In genomic region chr4:148160436-148161390, GRCm38 (mm10) we compare ENCODE assay signal across 8 mouse cellular contexts. TPM values are rescaled to one million over a fixed set of nuclear protein-coding genes. Genes with fewer than 3 reads are reported as not detected.
DNase-seq lines count a peak whose midpoint lies in the region; ATAC-seq and TF ChIP-seq lines count a peak whose summit lies in the region.

Gene Fbxo44, minus strand, starts transcription at chr4:148160482.
Gene Fbxo2, plus strand, starts transcription at chr4:148160621.

- peak within 1 kb of the TSS; percentile 65 for H3K4me3 ChIP-seq in lung, embryonic 16.5 days (ENCODE audit: low read length)
- peak within 1 kb of the TSS; percentile 62 for H3K4me3 ChIP-seq in bone marrow, adult 2 months (replicated peaks; ENCODE audit: control insufficient read depth, low read depth, low read length)
- peak within 1 kb of the TSS; percentile 64 for H3K4me3 ChIP-seq in embryonic facial prominence, embryonic 15.5 days (replicated peaks)
- H3K4me3 ChIP-seq in liver, postnatal 0 days (ENCODE audit: low read depth, low read length) = peak within 1 kb of the TSS; percentile 59
- peak within 1 kb of the TSS; percentile 65 for H3K4me3 ChIP-seq in stomach, embryonic 16.5 days (replicated peaks; ENCODE audit: low read length)

- H3K4me2 ChIP-seq in lung, embryonic 16.5 days (ENCODE audit: low read depth, low read length) = peak within 1 kb of the TSS; percentile 95
- peak within 1 kb of the TSS; percentile 98 for H3K4me2 ChIP-seq in embryonic facial prominence, embryonic 15.5 days (replicated peaks)
- peak within 1 kb of the TSS; percentile 98 for H3K4me2 ChIP-seq in liver, postnatal 0 days (ENCODE audit: low read depth, low read length)
- H3K4me2 ChIP-seq in stomach, embryonic 16.5 days (ENCODE audit: low read depth, low read length) = peak within 1 kb of the TSS; percentile 99

- H3K9ac ChIP-seq in lung, embryonic 16.5 days (ENCODE audit: low read length) = peak within 1 kb of the TSS; percentile 72
- peak within 1 kb of the TSS; percentile 45; the same call in 1 of the 2 replicates for H3K9ac ChIP-seq in embryonic facial prominence, embryonic 15.5 days
- peak within 1 kb of the TSS; percentile 71 for H3K9ac ChIP-seq in liver, postnatal 0 days (replicated peaks)
- peak within 1 kb of the TSS; percentile 79 for H3K9ac ChIP-seq in stomach, embryonic 16.5 days (ENCODE audit: low read length)

- H3K27ac ChIP-seq in lung, embryonic 16.5 days (ENCODE audit: low read length) = peak within 1 kb of the TSS; percentile 36
- H3K27ac ChIP-seq in bone marrow, adult 2 months (ENCODE audit: control insufficient read depth, insufficient read depth, low read depth, low read length, poor library complexity) = no peak within 1 kb of the TSS; the same call in 1 of the 2 replicates
- 0 out of 2 replicates have a peak within 1 kb of the TSS, but pooled peaks have one; percentile 39 for H3K27ac ChIP-seq in embryonic facial prominence, embryonic 15.5 days (replicated peaks)
- peak within 1 kb of the TSS; percentile 44; the same call in 1 of the 2 replicates for H3K27ac ChIP-seq in liver, postnatal 0 days (ENCODE audit: low read depth)
- H3K27ac ChIP-seq in stomach, embryonic 16.5 days (ENCODE audit: low read length) = no peak within 1 kb of the TSS

- no peak for TF ChIP-seq POLR2A in bone marrow, adult 2 months (IDR thresholded peaks at IDR 0.05; ENCODE audit: borderline replicate concordance, control insufficient read depth, low read depth, low read length)

- TF ChIP-seq EP300 in liver, postnatal 0 days (IDR thresholded peaks at IDR 0.05; ENCODE audit: low read depth) = no peak

- no peaks in the 10 kb centered on the region for H3K9me3 ChIP-seq in lung, embryonic 16.5 days (ENCODE audit: control insufficient read depth, low read length)
- no peaks in the 10 kb centered on the region for H3K9me3 ChIP-seq in embryonic facial prominence, embryonic 15.5 days (replicated peaks)
- no peaks in the 10 kb centered on the region for H3K9me3 ChIP-seq in liver, postnatal 0 days (ENCODE audit: low read length)
- H3K9me3 ChIP-seq in stomach, embryonic 16.5 days (replicated peaks; ENCODE audit: control insufficient read depth, low read length) = no peaks in the 10 kb centered on the region

- peak; percentile 63 for ATAC-seq in lung, embryonic 16.5 days (ENCODE audit: low read depth)
- ATAC-seq in embryonic facial prominence, embryonic 15.5 days (ENCODE audit: insufficient number of reproducible peaks, low FRiP score, low TSS enrichment, low read depth) = peak; percentile 61
- peak; percentile 20 for ATAC-seq in liver, postnatal 0 days
- peak; percentile 59 for ATAC-seq in stomach, embryonic 16.5 days (ENCODE audit: insufficient read depth, low FRiP score)

- 1% methylated on average over 42 of the region's 43 CpGs for WGBS in lung, embryonic 16.5 days
- 3% methylated on average over 43 of the region's 43 CpGs for WGBS in bone marrow, adult 2 months
- under 1% methylated on average over 43 of the region's 43 CpGs for WGBS in embryonic facial prominence, embryonic 15.5 days
- 1% methylated on average over 42 of the region's 43 CpGs for WGBS in liver, postnatal 0 days (ENCODE audit: insufficient replicate concordance)
- under 1% methylated on average over 43 of the region's 43 CpGs for WGBS in stomach, embryonic 16.5 days

- peaks cover 9% of the 10 kb centered on the region for H3K4me1 ChIP-seq in lung, embryonic 16.5 days (replicated peaks; ENCODE audit: control insufficient read depth, insufficient read depth, low read length)
- no peaks in the 10 kb centered on the region; the same call in 1 of the 2 replicates for H3K4me1 ChIP-seq in bone marrow, adult 2 months (ENCODE audit: control insufficient read depth, insufficient read depth, low read length)
- peaks cover 39% of the 10 kb centered on the region for H3K4me1 ChIP-seq in embryonic facial prominence, embryonic 15.5 days
- H3K4me1 ChIP-seq in liver, postnatal 0 days (ENCODE audit: insufficient read depth) = peaks cover 18% of the 10 kb centered on the region
- H3K4me1 ChIP-seq in stomach, embryonic 16.5 days (ENCODE audit: control insufficient read depth, insufficient read depth, low read length) = peaks cover 14% of the 10 kb centered on the region

- DNase-seq in lung, adult 18-20 months = no peak
- peak; percentile 46 to 70 for DNase-seq in kidney, postnatal 25 days
- DNase-seq in liver, postnatal 0 days = no peak
- DNase-seq in urinary bladder, postnatal 4 days (ENCODE audit: low spot score in 2 of 2) = no peak

- TF ChIP-seq CTCF in bone marrow, adult 2 months (IDR thresholded peaks at IDR 0.05; ENCODE audit: control insufficient read depth, insufficient read depth, low read length) = no peak
- TF ChIP-seq CTCF in liver, postnatal 0 days (IDR thresholded peaks at IDR 0.05; ENCODE audit: low read depth) = no peak

- H3K27me3 ChIP-seq in lung, embryonic 16.5 days (ENCODE audit: control insufficient read depth, insufficient read depth, low read depth, low read length) = peaks cover 54% of the 10 kb centered on the region
- H3K27me3 ChIP-seq in embryonic facial prominence, embryonic 15.5 days = peaks cover 55% of the 10 kb centered on the region
- H3K27me3 ChIP-seq in liver, postnatal 0 days (ENCODE audit: insufficient read depth, low read length) = peaks cover 65% of the 10 kb centered on the region
- H3K27me3 ChIP-seq in stomach, embryonic 16.5 days (ENCODE audit: control insufficient read depth, insufficient read depth, low read length) = peaks cover 54% of the 10 kb centered on the region

- H3K36me3 ChIP-seq in lung, embryonic 16.5 days (ENCODE audit: control insufficient read depth, insufficient read depth, low read length) = no peaks in the 10 kb centered on the region
- 0 out of 2 replicates have a peak, but pooled peaks cover 4% of the 10 kb centered on the region for H3K36me3 ChIP-seq in embryonic facial prominence, embryonic 15.5 days
- H3K36me3 ChIP-seq in liver, postnatal 0 days (replicated peaks; ENCODE audit: insufficient read depth, low read length) = no peaks in the 10 kb centered on the region
- H3K36me3 ChIP-seq in stomach, embryonic 16.5 days (ENCODE audit: control insufficient read depth, insufficient read depth, low read length) = no peaks in the 10 kb centered on the region

RNA-seq across cellular contexts. Expression of gene Fbxo44, which starts in this region (rescaled TPM):
- polyA plus RNA-seq in lung, embryonic 16.5 days (2015; fragmentation: Nextera tagmentation; extraction: Ambion mirVana) = 11.9 and 12.1 TPM in 2 replicates
- polyA plus RNA-seq in bone marrow, adult 2 months (2011; ENCODE audit: insufficient read depth, insufficient read length, low replicate concordance, missing spikeins) = 1.7 TPM in 1 of 2 replicates, not detected in the other
- polyA plus RNA-seq in embryonic facial prominence, embryonic 15.5 days (2015; fragmentation: Nextera tagmentation; extraction: Ambion mirVana) = 7.8 and 9.2 TPM in 2 replicates
- 0.81 and 0.97 TPM in 2 replicates for polyA plus RNA-seq in liver, postnatal 0 days (2015; fragmentation: Nextera tagmentation; extraction: Ambion mirVana)
- polyA plus RNA-seq in stomach, embryonic 16.5 days (2015; fragmentation: Nextera tagmentation; extraction: Ambion mirVana) = 6.5 and 7.5 TPM in 2 replicates

RNA-seq across cellular contexts. Expression of gene Fbxo2, which starts in this region (rescaled TPM):
- 0.50 and 1.4 TPM in 2 replicates for polyA plus RNA-seq in lung, embryonic 16.5 days (2015; fragmentation: Nextera tagmentation; extraction: Ambion mirVana)
- not detected in 2 replicates for polyA plus RNA-seq in bone marrow, adult 2 months (2011; ENCODE audit: insufficient read depth, insufficient read length, low replicate concordance, missing spikeins)
- 3.7 and 4.2 TPM in 2 replicates for polyA plus RNA-seq in embryonic facial prominence, embryonic 15.5 days (2015; fragmentation: Nextera tagmentation; extraction: Ambion mirVana)
- 0.19 TPM in 1 of 2 replicates, not detected in the other for polyA plus RNA-seq in liver, postnatal 0 days (2015; fragmentation: Nextera tagmentation; extraction: Ambion mirVana)
- polyA plus RNA-seq in stomach, embryonic 16.5 days (2015; fragmentation: Nextera tagmentation; extraction: Ambion mirVana) = 0.29 and 0.58 TPM in 2 replicates

Comparison
In these comparisons a context has a peak if more than half of its experiments do, and no peak if none do; other contexts are left out.
1. Peak in ATAC-seq, H3K4me3 ChIP-seq, H3K27ac ChIP-seq, H3K9ac ChIP-seq and H3K4me2 ChIP-seq in liver, postnatal 0 days; RNA of the genes that start here not detected or under 1 TPM.
2. H3K27ac ChIP-seq: peak in lung, embryonic 16.5 days (single experiment) and embryonic facial prominence, embryonic 15.5 days (single experiment); none in bone marrow, adult 2 months (single experiment) and stomach, embryonic 16.5 days (single experiment).
3. DNase-seq: peak in kidney, postnatal 25 days (2 of 2); none in lung, adult 18-20 months (0 of 2), liver, postnatal 0 days (single experiment) and urinary bladder, postnatal 4 days (0 of 2).
4. Peak in every context shown above with its lines, with median percentiles within 50 percentile points of each other: ATAC-seq, H3K4me2 ChIP-seq, H3K4me3 ChIP-seq and H3K9ac ChIP-seq.